Mouse (Mus musculus) cortical plate, adult 2 months (tissue): ENCODE data around the gene D17H6S53E. TPM values are rescaled to one million over a fixed set of nuclear protein-coding genes. Genes with fewer than 3 reads are reported as not detected.
A peak's percentile ranks its signal among the peaks of the same experiment; 100 is the strongest.
"Not testable (repeated sequence)": the region's sequence is repeated elsewhere in the genome, so short reads cannot be mapped to it uniquely, and the experiment has no call there.

Experiments
- H3K27ac ChIP-seq: fragments of 200-500 bp; 2 replicates; pipeline ENCODE4 v1.5.1; 2012; ENCODE audit warnings: low read length, control low read depth, inconsistent platforms; ENCODE audit not compliant: insufficient read depth
- H3K4me1 ChIP-seq: fragments of 200-500 bp; 2 replicates; pipeline ENCODE4 v1.6.1; 2011; ENCODE audit warnings: low read length; ENCODE audit not compliant: control insufficient read depth, insufficient read depth
- H3K4me3 ChIP-seq: fragments of 200-500 bp; 2 replicates; pipeline ENCODE4 v1.5.1; 2011; ENCODE audit warnings: mild to moderate bottlenecking, low read length, control low read depth; ENCODE audit not compliant: insufficient read depth
- CTCF ChIP-seq: fragments of 200-500 bp; IDR thresholded peaks from 2 replicates; pipeline ENCODE4 v1.5.1; 2011; ENCODE audit warnings: mild to moderate bottlenecking, control low read depth, low read length; ENCODE audit not compliant: insufficient read depth; ENCODE audit errors: extremely low read depth
- POLR2A ChIP-seq: fragments of 200-500 bp; IDR thresholded peaks from 2 replicates; pipeline ENCODE4 v1.6.1; 2011; ENCODE audit warnings: mild to moderate bottlenecking, low read length, control low read depth; ENCODE audit not compliant: insufficient read depth; ENCODE audit errors: extremely low read depth
- polyA plus RNA-seq: library from polyadenylated mRNA; depleted of rRNA; stranded (reverse); fragments of >200 nt; gene quantifications from 2 replicates; pipeline ENCODE4 v1.2.3, GENCODE M21; 2012

D17H6S53E gene
- polyA plus RNA-seq, 1 experiment, result 9.6 TPM

- Histone ChIP-seq H3K4me3 (peak overlapping the region; percentile 79), H3K4me1 (peaks cover 2% of the 10 kb centered on the region; the same call in 1 of the 2 replicates), H3K27ac (0 out of 2 replicates have a peak overlapping the region, but pooled peaks have one; percentile 4)
- TF ChIP-seq POLR2A (no peak), CTCF (no peak)
Observed at GRCm38 (mm10) chr17:35120745-35121142, 5.4 kb upstream of the D17H6S53E start.

GRCm38 (mm10) chr17:35121143-35121799 lies 4.9 kb upstream of the D17H6S53E start, which contains the start of gene Gpank1:
Gene Gpank1 (plus strand): TSS chr17:35121455.
- peaks cover 2% of the 10 kb centered on the region; the same call in 1 of the 2 replicates for H3K4me1 ChIP-seq

GRCm38 (mm10) chr17:35121871-35122303 lies 4.3 kb upstream of the D17H6S53E start, which contains the start of gene Csnk2b:
Gene Csnk2b (minus strand): TSS chr17:35122053.
- Histone ChIP-seq H3K4me3 (peak within 1 kb of the TSS; percentile 79), H3K4me1 (peaks cover 2% of the 10 kb centered on the region; the same call in 1 of the 2 replicates), H3K27ac (peak within 1 kb of the TSS; percentile 43)
- TF ChIP-seq CTCF (peak; percentile 39), POLR2A (peak; percentile 29; the same call in 1 of the 2 replicates)

More at GRCm38 (mm10) chr17:35121143-35121799, 4.9 kb upstream of the D17H6S53E start, which contains the start of gene Gpank1:
- Histone ChIP-seq H3K4me3 (peak within 1 kb of the TSS; percentile 79), H3K27ac (peak within 1 kb of the TSS; percentile 43)
- TF ChIP-seq POLR2A (peak; percentile 80), CTCF (no peak)

- not testable (repeated sequence) for H3K27ac ChIP-seq, H3K4me3 ChIP-seq, H3K4me1 ChIP-seq
Observed at GRCm38 (mm10) chr17:35123287-35123686, 2.9 kb upstream of the D17H6S53E start.

GRCm38 (mm10) chr17:35124261-35124896 lies 1.8 kb upstream of the D17H6S53E start:
- not testable (repeated sequence) for H3K27ac ChIP-seq, H3K4me3 ChIP-seq, H3K4me1 ChIP-seq

GRCm38 (mm10) chr17:35125081-35125480 lies 1.1 kb upstream of the D17H6S53E start:
- H3K27ac ChIP-seq, result 0 out of 2 replicates have a peak overlapping the region, but pooled peaks have one; percentile 15
- H3K4me1 ChIP-seq, result peaks cover 3% of the 10 kb centered on the region; the same call in 1 of the 2 replicates
- H3K4me3 ChIP-seq, result peak overlapping the region; percentile 69; the same call in 1 of the 2 replicates
- no peak for TF ChIP-seq POLR2A
- TF ChIP-seq CTCF, result no peak

- Histone ChIP-seq H3K27ac (peak overlapping the region; percentile 15; the same call in 1 of the 2 replicates), H3K4me1 (peaks cover 3% of the 10 kb centered on the region; the same call in 1 of the 2 replicates), H3K4me3 (peak overlapping the region; percentile 69; the same call in 1 of the 2 replicates)
- no peak for TF ChIP-seq CTCF
Observed at GRCm38 (mm10) chr17:35125578-35125977, 595 bp upstream of the D17H6S53E start.

GRCm38 (mm10) chr17:35127017-35127416 lies 844 bp downstream of the D17H6S53E start:
- Histone ChIP-seq H3K4me1 (peaks cover 3% of the 10 kb centered on the region; the same call in 1 of the 2 replicates), H3K27ac (no peak overlapping the region), H3K4me3 (peak overlapping the region; percentile 69)
- no peak for TF ChIP-seq CTCF
- no peak for TF ChIP-seq POLR2A

- peaks cover 3% of the 10 kb centered on the region; the same call in 1 of the 2 replicates for H3K4me1 ChIP-seq
- no peak overlapping the region for H3K27ac ChIP-seq
- H3K4me3 ChIP-seq, result no peak overlapping the region
- TF ChIP-seq CTCF (no peak), POLR2A (no peak)
Observed at GRCm38 (mm10) chr17:35128996-35129395, 2.8 kb downstream of the D17H6S53E start.

GRCm38 (mm10) chr17:35131038-35131437 lies 4.9 kb downstream of the D17H6S53E start:
- TF ChIP-seq CTCF (no peak), POLR2A (no peak)
- H3K4me1 ChIP-seq, result 0 out of 2 replicates have a peak, but pooled peaks cover 1% of the 10 kb centered on the region
- no peak overlapping the region for H3K4me3 ChIP-seq
- H3K27ac ChIP-seq, result no peak overlapping the region
